Mouse (Mus musculus): Measurements from ENCODE around the gene Gm20708.

- TF ChIP-seq POLR2A (IDR thresholded peaks at IDR 0.05; ENCODE audit: low read depth, low read length), result no peak
- no peak for TF ChIP-seq CTCF (IDR thresholded peaks at IDR 0.05; ENCODE audit: extremely low read depth, insufficient read depth, insufficient read length, insufficient replicate concordance)
Observed at GRCm38 (mm10) chr11:117881787-117882186, 72.3 kb downstream of the Gm20708 start.

Measured in spleen, adult 2 months (tissue).